Mouse (Mus musculus) activated CD4-positive, CD25-positive, alpha-beta regulatory T cell, adult 4 months (primary cell): Measurements from ENCODE around the gene Spsb2. TPM values are rescaled to one million over a fixed set of nuclear protein-coding genes. Genes with fewer than 3 reads are reported as not detected.
A peak's percentile ranks its signal among the peaks of the same experiment; 100 is the strongest.
"Not testable (repeated sequence)": the region's sequence is repeated elsewhere in the genome, so short reads cannot be mapped to it uniquely, and the experiment has no call there.

Source experiments
- ATAC-seq: one replicate; pipeline ENCODE4 v1.8.0; 2017
- polyA plus RNA-seq, 2 experiments: library from polyadenylated mRNA; unstranded; fragments of 100-300 nt; shearing (Covaris generic); gene quantifications; one replicate each; pipeline ENCODE4 v1.2.1; 2017

The Spsb2 gene
- polyA plus RNA-seq, 2 experiments from 2014 or later, result 1.5 to 2.1 TPM

DNA sequence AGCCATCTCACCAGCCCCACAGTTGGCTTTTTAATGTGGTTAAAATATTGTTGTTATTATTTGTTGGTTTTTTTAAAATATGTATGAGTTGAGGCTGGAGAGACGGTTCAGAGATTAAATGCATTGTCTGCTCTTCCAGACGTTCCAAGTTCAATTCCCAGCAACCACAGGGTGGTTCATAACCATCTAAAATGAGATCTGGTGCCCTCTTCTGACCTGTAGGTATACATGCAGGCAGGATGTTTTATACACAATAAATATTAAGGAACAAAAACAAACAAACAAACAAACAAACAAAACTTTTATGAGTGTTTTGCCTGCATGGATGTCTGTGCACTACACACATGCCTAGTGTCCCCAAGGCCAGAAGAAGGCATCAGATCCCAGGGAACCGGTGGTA lies 5.4 kb upstream of the Spsb2 start:
- ATAC-seq, result no peak

DNA sequence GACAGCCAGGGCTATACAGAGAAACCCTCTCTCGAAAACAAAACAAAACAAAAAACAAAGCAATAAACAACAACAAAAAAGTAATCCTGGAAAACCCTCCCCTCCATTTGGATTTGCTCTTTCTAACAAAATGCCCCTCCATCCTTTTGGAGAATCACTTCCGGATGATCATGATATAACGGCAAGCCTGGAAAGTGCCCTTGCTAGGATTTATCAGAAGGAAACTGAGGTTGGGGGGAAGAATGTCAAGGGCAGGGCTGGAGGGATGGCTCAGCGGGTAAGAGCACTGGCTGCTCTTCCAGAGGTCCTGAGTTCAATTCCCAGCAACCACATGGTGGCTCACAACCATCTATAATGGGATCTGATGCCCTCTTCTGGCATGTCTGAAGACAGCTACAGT lies 4.8 kb upstream of the Spsb2 start:
- not testable (repeated sequence) for ATAC-seq

DNA sequence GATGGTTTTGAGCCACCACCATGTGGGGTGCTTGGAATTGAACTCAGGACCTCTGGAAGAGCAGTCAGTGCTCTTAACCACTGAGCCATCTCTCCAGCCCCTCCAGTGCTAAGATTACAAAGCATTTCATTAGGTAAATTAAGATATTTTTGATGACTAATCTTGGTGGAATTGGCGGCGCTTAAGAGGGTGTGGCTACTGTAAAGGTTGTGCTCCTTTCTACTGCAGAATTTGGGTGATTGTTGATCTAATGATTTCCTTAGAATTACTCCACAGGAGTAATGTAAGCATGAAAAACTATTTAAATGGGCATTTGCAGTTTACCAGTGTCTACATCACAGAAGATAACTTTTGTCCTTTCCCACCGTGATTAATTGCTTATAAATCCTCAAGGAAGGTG lies 4.1 kb upstream of the Spsb2 start:
- ATAC-seq, result no peak

DNA sequence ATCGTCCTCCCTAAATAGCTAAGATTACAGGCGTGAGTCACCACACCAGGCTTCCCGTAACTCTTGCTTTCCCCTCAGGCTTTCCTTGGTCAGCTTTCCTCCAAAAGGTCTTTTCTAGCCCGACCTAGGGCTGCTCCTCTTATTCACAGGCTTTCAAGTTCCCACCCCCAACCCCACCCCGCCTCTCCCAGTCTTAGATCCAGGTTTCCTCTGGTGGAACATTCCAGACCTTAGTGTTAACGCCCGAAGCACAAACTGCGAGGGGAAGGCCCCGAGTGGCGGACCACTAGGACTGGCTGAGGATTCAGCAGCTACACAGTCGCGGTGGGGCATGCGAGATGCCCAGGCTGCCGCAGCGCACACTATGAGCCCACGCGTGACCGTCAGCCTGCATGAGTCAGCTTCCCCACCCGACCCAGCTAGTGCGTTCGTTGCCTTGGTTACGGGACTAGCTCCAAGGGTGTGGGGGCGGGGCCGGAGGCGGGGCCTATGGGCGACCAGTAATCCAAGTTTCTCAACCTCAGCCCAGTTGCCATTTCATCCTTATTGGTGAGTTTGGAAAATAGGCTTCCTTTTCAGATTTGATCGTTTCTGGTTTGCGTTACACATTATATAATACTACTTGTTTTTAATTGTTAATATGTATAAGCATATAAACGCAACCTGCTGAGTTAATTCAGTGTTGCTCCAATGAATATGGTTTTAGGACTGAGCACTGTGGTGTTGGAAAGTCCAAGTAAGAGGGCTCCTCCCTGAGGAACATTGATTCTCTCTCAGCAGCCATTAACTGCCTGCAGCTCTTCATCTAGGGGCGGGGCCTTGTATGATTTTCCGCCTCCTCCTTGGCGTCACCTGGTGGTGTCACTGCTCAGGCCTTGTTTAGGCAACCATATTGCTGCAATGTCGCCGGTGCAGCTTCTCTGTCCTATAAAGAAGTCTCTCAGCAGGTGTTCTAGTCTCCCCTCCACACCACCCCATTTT lies 2.8 kb upstream of the Spsb2 start:
- ATAC-seq, result peak; percentile 75

DNA sequence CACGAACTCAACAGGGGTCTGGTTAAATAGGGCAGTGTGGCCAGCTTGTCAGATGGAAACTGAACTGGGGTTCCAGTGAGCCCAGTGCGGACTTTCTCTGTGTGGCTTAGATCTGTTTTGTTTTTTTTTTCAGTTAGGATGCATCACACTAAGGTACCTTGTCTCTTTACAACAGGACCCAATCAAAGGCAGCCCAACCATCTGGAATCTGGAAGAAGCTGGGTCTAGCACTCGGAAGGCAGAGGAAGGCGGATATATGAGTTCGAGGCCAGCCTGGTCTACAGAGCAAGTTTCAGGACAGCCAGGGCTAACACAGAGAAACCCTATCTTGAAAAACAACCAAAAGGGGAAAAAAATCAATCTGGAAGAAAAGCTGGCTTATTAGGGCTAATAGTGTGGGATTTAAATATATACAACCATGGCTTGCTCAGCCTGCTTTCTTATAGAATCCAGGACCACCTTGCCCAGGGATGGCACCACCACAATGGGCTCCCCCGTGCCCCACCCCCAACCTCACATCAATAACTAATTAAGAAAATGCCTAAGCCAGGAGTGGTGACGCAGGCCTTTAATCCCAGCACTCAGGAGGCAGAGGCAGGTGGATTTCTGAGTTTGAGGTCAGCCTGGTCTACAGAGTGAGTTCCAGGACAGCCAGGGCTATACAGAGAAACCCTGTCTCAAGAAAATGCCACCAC lies 1.9 kb upstream of the Spsb2 start:
- no peak for ATAC-seq

GRCm38 (mm10) chr6:124807366-124807765 lies 1.1 kb upstream of the Spsb2 start:
- no peak for ATAC-seq

GRCm38 (mm10) chr6:124807986-124808357 lies 489 bp upstream of the Spsb2 start:
- ATAC-seq, result no peak

- ATAC-seq, result no peak
These were observed 752 bp downstream of the Spsb2 start for GRCm38 (mm10) chr6:124809052-124809774.

DNA sequence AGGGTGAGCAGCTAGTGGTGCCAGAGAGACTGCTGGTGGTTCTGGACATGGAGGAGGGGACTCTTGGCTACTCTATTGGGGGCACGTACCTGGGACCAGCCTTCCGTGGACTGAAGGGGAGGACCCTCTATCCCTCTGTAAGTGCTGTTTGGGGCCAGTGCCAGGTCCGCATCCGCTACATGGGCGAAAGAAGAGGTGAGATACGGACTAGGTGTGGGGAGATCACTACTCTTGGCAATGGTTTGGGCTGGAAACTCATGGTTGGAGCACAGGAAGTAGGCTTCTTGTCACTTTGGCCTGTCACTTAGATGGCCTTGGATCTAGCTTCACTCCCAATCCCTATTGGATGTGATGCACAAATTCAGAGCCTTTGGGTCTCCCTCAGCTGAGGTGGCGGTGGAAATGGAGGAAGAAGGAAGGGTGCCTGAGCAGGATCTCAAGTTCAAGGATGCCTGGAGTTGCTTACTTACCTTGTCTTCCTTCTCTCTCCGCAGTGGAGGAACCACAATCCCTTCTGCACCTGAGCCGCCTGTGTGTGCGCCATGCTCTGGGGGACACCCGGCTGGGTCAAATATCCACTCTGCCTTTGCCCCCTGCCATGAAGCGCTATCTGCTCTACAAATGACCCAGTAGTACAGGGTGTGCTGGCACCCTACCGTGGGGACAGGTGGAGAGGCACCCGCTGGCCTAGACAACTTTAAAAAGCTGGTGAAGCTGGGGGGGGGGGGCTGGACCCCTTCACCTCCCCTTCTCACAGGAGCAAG lies 1.5 kb downstream of the Spsb2 start:
- ATAC-seq, result no peak

- not testable (repeated sequence) for ATAC-seq
These were observed 2.3 kb downstream of the Spsb2 start for GRCm38 (mm10) chr6:124810566-124811402.

- ATAC-seq, result no peak
These were observed 2.9 kb downstream of the Spsb2 start for GRCm38 (mm10) chr6:124811403-124811665.

GRCm38 (mm10) chr6:124811701-124812560 lies 3.5 kb downstream of the Spsb2 start:
- ATAC-seq, result no peak

DNA sequence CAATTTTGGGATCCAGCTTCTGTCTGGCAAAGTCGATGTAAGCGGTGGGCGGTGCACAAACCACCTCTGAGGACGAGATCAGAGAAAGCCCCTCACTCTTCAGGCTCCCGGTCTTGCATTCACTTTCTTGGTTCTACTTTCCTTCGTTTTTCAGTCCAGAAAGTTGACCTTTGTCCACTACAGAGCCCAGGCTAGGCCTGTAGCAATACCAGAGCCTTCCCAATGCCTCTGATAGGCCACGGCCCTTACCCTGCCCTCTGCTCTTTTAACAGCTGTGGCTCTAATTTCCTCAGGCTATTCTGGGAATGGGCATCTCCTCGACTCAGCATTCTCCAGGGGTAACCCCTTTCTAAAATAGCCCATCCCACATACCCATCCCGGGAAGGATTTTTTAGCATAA lies 4.4 kb downstream of the Spsb2 start:
- no peak for ATAC-seq

DNA sequence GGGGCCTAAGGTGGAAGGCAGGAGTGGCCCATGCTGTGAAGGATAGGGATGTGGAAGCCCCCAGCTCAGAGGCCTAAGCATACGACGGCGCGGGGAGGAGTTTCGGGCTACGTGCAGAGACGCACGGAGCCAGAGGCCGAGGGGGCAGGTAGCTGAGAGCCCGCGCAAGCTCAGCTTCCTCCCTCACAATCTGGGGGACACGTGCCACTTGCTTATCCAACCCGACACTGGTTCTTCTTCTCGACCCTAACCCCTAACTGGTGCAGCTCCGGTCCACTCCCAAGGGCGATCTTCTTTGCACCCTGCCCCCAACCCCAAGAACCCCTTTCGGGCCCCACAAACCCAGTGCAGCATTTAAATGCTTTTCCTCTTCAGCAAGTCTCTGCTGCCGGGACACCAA lies 5.0 kb downstream of the Spsb2 start:
- ATAC-seq, result peak; percentile 75

DNA sequence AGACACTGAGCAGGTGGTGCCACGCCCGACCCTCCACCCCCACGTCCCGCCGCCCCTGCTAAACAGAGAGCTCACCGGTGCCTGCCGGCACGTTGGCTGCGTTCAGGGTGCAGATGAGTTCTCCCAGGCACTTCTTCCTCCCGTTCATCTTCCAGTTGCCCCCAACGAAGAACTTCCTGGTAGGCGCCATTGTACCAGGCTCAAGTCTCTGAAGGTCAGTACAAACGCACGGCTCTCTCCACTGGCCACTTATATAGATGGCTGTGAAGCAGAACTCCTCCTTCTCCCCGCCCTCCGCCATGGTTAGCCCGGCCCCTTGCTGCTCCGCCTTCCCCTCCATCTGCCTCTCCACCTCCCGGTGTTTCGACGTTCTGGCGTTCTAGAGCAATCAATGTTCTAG lies 5.5 kb downstream of the Spsb2 start, which contains the start of gene Tpi1:
Gene Tpi1, minus strand, starts transcription at position 364 of the 400 bp plus-strand sequence.
- ATAC-seq, result peak; percentile 83

DNA sequence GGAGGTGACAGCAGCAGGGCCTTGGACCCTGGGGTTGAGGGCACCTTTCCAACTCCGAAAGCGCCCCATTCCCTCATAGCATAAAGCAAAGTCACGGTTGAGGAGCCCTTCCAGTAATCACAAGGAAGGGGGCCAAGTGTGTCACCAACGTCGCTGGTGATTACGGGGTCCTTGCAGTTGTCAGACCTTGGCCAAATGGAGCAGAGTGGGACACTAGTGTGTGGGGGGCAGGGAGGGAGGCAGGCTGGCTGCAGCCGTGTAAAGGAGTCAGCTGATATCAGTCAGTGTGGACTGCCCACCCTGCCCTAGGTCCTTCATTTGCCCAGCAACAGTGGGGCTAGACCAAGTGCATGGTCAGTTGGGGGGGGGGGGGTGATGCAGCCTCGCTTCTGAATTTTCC lies 6.0 kb downstream of the Spsb2 start:
- ATAC-seq, result no peak

- ATAC-seq, result no peak
These were observed 6.7 kb downstream of the Spsb2 start for GRCm38 (mm10) chr6:124814858-124815774.

DNA sequence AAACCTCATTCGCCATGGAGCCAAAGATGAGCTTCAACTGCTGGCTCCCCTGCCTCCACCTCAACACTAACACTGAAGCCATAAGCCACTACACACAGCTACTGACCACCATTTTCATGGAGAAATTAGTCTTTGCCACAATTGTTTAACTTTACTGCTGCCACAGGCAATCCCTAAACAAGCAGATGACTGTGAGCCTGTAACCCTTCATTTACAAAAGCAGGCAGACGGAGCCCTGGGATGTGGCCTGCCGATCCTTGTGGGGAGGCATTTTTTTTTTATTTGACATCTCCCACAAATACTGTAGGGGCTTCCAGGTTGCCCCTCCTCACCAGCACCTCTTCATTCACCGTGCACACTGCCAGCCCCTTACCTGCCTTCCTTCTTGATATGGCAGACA lies 8.2 kb downstream of the Spsb2 start:
- ATAC-seq, result no peak

GRCm38 (mm10) chr6:124817125-124817524 lies 8.7 kb downstream of the Spsb2 start:
- ATAC-seq, result no peak

DNA sequence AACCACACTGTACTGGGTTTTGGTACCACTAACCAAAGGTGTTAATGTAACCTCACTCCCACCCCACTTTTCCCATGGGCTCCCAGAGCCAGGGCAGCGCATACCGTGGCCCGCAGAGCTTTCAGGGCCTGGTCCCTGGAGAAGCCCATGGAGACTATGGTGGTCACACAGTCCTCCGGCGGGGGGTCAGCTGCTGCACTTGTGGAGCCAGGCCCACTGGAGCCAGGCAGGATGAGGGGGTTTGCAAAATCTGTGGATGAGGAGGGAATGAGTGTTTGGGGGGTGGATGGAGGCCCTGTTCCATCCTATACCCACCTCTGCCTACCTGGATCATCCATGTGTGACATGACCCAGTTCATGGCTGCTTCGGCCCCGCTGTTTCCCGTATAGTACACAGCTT lies 9.1 kb downstream of the Spsb2 start:
- no peak for ATAC-seq
